Mouse (Mus musculus) C2C12 (cell line): ENCODE data around the gene Dnah5.

ENCODE experiments used
- CEBPB ChIP-seq: IDR thresholded peaks from one replicate; pipeline ENCODE4 v1.6.1; 2011; ENCODE audit warnings: low read depth, mild to moderate bottlenecking, control low read depth, moderate library complexity
- CTCF ChIP-seq: IDR thresholded peaks from one replicate; pipeline ENCODE4 v1.5.1; 2011; ENCODE audit not compliant: control insufficient read depth, insufficient read depth, insufficient read length
- MAX ChIP-seq: IDR thresholded peaks from one replicate; pipeline ENCODE4 v1.6.1; 2011; ENCODE audit warnings: mild to moderate bottlenecking, control low read depth
- MYOG ChIP-seq: IDR thresholded peaks from one replicate; pipeline ENCODE4 v1.6.1; 2011; ENCODE audit not compliant: control insufficient read depth, insufficient read length; ENCODE audit errors: extremely low read depth
- USF1 ChIP-seq: IDR thresholded peaks from one replicate; pipeline ENCODE4 v1.6.1; 2011; ENCODE audit warnings: low read depth, mild to moderate bottlenecking, control low read depth, moderate library complexity

DNA sequence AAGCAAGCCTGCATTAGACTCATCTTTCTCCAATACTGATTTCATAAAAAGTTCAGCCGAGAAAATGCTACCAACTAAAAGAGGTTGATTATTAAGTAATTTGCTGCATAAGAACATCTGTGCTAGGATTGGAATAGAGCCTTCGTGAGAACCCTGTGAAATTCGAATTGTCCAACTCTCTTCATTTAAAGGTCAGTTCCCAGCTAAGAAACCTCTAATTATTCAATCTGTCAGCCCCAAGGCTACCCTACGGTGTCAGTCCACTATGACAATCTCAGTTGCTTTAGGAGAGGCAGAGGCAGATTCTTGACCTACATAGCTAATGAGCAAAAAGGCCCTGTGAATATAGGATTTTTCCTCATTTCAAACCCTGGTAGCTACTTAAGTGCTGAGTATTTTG is 191.9 kb downstream of the Dnah5 start:
- no peak for TF ChIP-seq CTCF
- TF ChIP-seq CEBPB, result no peak
- TF ChIP-seq MYOG, result no peak
- no peak for TF ChIP-seq MAX
- TF ChIP-seq USF1, result no peak
